Mouse (Mus musculus) liver, postnatal 0 days (tissue): ENCODE data around the gene Gps1. TPM values are rescaled to one million over a fixed set of nuclear protein-coding genes. Genes with fewer than 3 reads are reported as not detected.
A peak's percentile ranks its signal among the peaks of the same experiment; 100 is the strongest.
"Not testable (repeated sequence)": the region's sequence is repeated elsewhere in the genome, so short reads cannot be mapped to it uniquely, and the experiment has no call there.

ENCODE experiments used
- ATAC-seq: fragments of 200-750 bp; cut with Nextera tagmentation; 2 replicates; pipeline ENCODE4 v1.8.0; 2017; ENCODE audit warnings: mild to moderate bottlenecking, moderate library complexity
- DNase-seq: peaks from one replicate; pipeline ENCODE4 v3.0.0-alpha.2; 2016
- H3K27ac ChIP-seq: fragments of 300-500 bp; sonication (generic); 2 replicates; pipeline ENCODE4 v1.5.1; 2014; ENCODE audit warnings: antibody characterized with exemption, moderate library complexity, mild to moderate bottlenecking, low read depth
- H3K27me3 ChIP-seq: fragments of 300-500 bp; sonication (generic); 2 replicates; pipeline ENCODE4 v1.6.1; 2014; ENCODE audit warnings: low read length, control low read depth, mixed read lengths; ENCODE audit not compliant: insufficient read depth
- H3K36me3 ChIP-seq: fragments of 300-500 bp; sonication (generic); replicated peaks from 2 replicates; pipeline ENCODE4 v1.6.1; 2014; ENCODE audit warnings: mild to moderate bottlenecking, control low read depth, low read length, moderate library complexity, mixed read lengths; ENCODE audit not compliant: insufficient read depth
- H3K4me1 ChIP-seq: fragments of 300-500 bp; sonication (generic); 2 replicates; pipeline ENCODE4 v1.6.1; 2014; ENCODE audit warnings: antibody characterized with exemption, mild to moderate bottlenecking, control low read depth; ENCODE audit not compliant: insufficient read depth
- H3K4me2 ChIP-seq: fragments of 300-500 bp; sonication (generic); 2 replicates; pipeline ENCODE4 v1.6.1; 2014; ENCODE audit warnings: low read depth, mild to moderate bottlenecking, low read length, moderate library complexity, mixed read lengths
- H3K4me3 ChIP-seq: fragments of 300-500 bp; sonication (generic); 2 replicates; pipeline ENCODE4 v1.5.1; 2014; ENCODE audit warnings: low read depth, low read length
- H3K9ac ChIP-seq: fragments of 300-500 bp; sonication (generic); replicated peaks from 2 replicates; pipeline ENCODE4 v1.6.1; 2014; ENCODE audit warnings: mild to moderate bottlenecking, moderate library complexity
- H3K9me3 ChIP-seq: fragments of 300-500 bp; sonication (generic); 2 replicates; pipeline ENCODE4 v1.6.1; 2016; ENCODE audit warnings: mild to moderate bottlenecking, control low read depth, low read length, mixed read lengths
- CTCF ChIP-seq: sonication (generic); IDR thresholded peaks from 2 replicates; pipeline ENCODE4 v1.5.1; 2016; ENCODE audit warnings: antibody characterized with exemption, low read depth
- EP300 ChIP-seq: IDR thresholded peaks from 2 replicates; pipeline ENCODE4 v1.6.1; 2016; ENCODE audit warnings: antibody characterized with exemption, low read depth, mild to moderate bottlenecking
- WGBS: fragments of 180-500 bp; shearing (Covaris S2); extraction: QIAGEN DNeasy Blood & Tissue Kit; methylation state at CpG from one replicate; pipeline ENCODE4 v1.1.7; 2014; ENCODE audit not compliant: insufficient replicate concordance; 5-methylcytosine and 5-hydroxymethylcytosine counted together
- polyA plus RNA-seq: library from polyadenylated mRNA; unstranded; fragments of >200 nt; fragmentation: Nextera tagmentation; extraction: Ambion mirVana; gene quantifications from 2 replicates; pipeline ENCODE4 v1.2.1, GENCODE M21; 2015

Gps1 gene
- polyA plus RNA-seq, 1 experiment from 2014 or later: 50.8 TPM

- H3K4me1 ChIP-seq: peaks cover 24% of the 10 kb centered on the region
- no peak overlapping the region for H3K4me3 ChIP-seq
- H3K9ac ChIP-seq: no peak overlapping the region
- TF ChIP-seq CTCF (no peak), EP300 (no peak)
- 86% methylated on average over 10 of the region's 10 CpGs for WGBS
- H3K9me3 ChIP-seq: no peaks in the 10 kb centered on the region
- DNase-seq (no peak), ATAC-seq (no peak)
- H3K4me2 ChIP-seq: no peak overlapping the region
- no peaks in the 10 kb centered on the region for H3K27me3 ChIP-seq
- H3K27ac ChIP-seq: peak overlapping the region; percentile 36
- no peaks in the 10 kb centered on the region for H3K36me3 ChIP-seq
Observed at GRCm38 (mm10) chr11:120829757-120830532, 45.9 kb downstream of the Gps1 start.

GRCm38 (mm10) chr11:120830686-120831085, 46.6 kb downstream of the Gps1 start:
- WGBS: 63% methylated on average over 12 of the region's 12 CpGs
- Histone ChIP-seq H3K4me3 (no peak overlapping the region), H3K4me1 (peaks cover 16% of the 10 kb centered on the region), H3K4me2 (no peak overlapping the region), H3K27me3 (no peaks in the 10 kb centered on the region), H3K36me3 (no peaks in the 10 kb centered on the region), H3K9ac (no peak overlapping the region), H3K27ac (peak overlapping the region; percentile 36), H3K9me3 (no peaks in the 10 kb centered on the region)
- TF ChIP-seq CTCF: no peak
- no peak for TF ChIP-seq EP300
- ATAC-seq: peak; percentile 87
- peak; percentile 76 for DNase-seq

- H3K4me3 ChIP-seq: no peak overlapping the region
- DNase-seq (no peak), ATAC-seq (no peak)
- H3K27me3 ChIP-seq: no peaks in the 10 kb centered on the region
- H3K4me2 ChIP-seq: no peak overlapping the region
- H3K27ac ChIP-seq: peak overlapping the region; percentile 16; the same call in 1 of the 2 replicates
- no peaks in the 10 kb centered on the region for H3K36me3 ChIP-seq
- H3K9me3 ChIP-seq: no peaks in the 10 kb centered on the region
- TF ChIP-seq CTCF (no peak), EP300 (no peak)
- WGBS: 79% methylated on average over 3 of the region's 3 CpGs
- H3K9ac ChIP-seq: no peak overlapping the region
- H3K4me1 ChIP-seq: peaks cover 16% of the 10 kb centered on the region
Observed at GRCm38 (mm10) chr11:120831659-120832440, 47.8 kb downstream of the Gps1 start.

- WGBS: 70% methylated on average over 5 of the region's 5 CpGs
- peaks cover 16% of the 10 kb centered on the region for H3K4me1 ChIP-seq
- not testable (repeated sequence) for H3K27me3 ChIP-seq, H3K4me3 ChIP-seq, H3K9me3 ChIP-seq, H3K9ac ChIP-seq, H3K36me3 ChIP-seq, H3K27ac ChIP-seq, DNase-seq, ATAC-seq, H3K4me2 ChIP-seq
Observed at GRCm38 (mm10) chr11:120832962-120833361, 48.9 kb downstream of the Gps1 start.

GRCm38 (mm10) chr11:120833555-120834280, 49.6 kb downstream of the Gps1 start:
- Histone ChIP-seq H3K27me3 (no peaks in the 10 kb centered on the region), H3K9ac (no peak overlapping the region), H3K9me3 (no peaks in the 10 kb centered on the region), H3K27ac (no peak overlapping the region), H3K4me2 (no peak overlapping the region), H3K4me1 (peaks cover 16% of the 10 kb centered on the region), H3K36me3 (no peaks in the 10 kb centered on the region), H3K4me3 (no peak overlapping the region)
- ATAC-seq (peak; percentile 29; the same call in 1 of the 2 replicates), DNase-seq (no peak)
- TF ChIP-seq EP300 (no peak), CTCF (no peak)
- 56% methylated on average over 8 of the region's 8 CpGs for WGBS

Other genes with a start within 250 kb of the Gps1 start
- gene Mcrip1, start 234.5 kb upstream of the Gps1 start, polyA plus RNA-seq: 59.2 and 61.0 TPM in 2 replicates
- 0.19 and 1.5 TPM in 2 replicates for gene Ppp1r27, start 233.1 kb upstream of the Gps1 start, polyA plus RNA-seq
- 683 and 697 TPM in 2 replicates for gene P4hb, start 211.0 kb upstream of the Gps1 start, polyA plus RNA-seq
- 148 and 156 TPM in 2 replicates for gene Arhgdia, start 202.6 kb upstream of the Gps1 start, polyA plus RNA-seq
- gene Alyref, start 185.9 kb upstream of the Gps1 start, polyA plus RNA-seq: 162 and 168 TPM in 2 replicates
- gene Anapc11, start 185.9 kb upstream of the Gps1 start, polyA plus RNA-seq: 46.1 and 47.5 TPM in 2 replicates
- 20.9 and 22.2 TPM in 2 replicates for gene Npb, start 175.8 kb upstream of the Gps1 start, polyA plus RNA-seq
- 217 and 222 TPM in 2 replicates for gene Pcyt2, start 166.3 kb upstream of the Gps1 start, polyA plus RNA-seq
- gene Sirt7, start 159.0 kb upstream of the Gps1 start, polyA plus RNA-seq: 34.3 TPM in 2 replicates
- gene Mafg, start 150.7 kb upstream of the Gps1 start, polyA plus RNA-seq: 30.8 and 35.8 TPM in 2 replicates
- 1.5 and 1.7 TPM in 2 replicates for gene Pycr1, start 140.5 kb upstream of the Gps1 start, polyA plus RNA-seq
- gene Myadml2, start 136.1 kb upstream of the Gps1 start, polyA plus RNA-seq: 0.26 and 0.50 TPM in 2 replicates
- 0.15 and 0.29 TPM in 2 replicates for gene Notum, start 123.1 kb upstream of the Gps1 start, polyA plus RNA-seq
- gene Aspscr1, start 111.3 kb upstream of the Gps1 start, polyA plus RNA-seq: 56.8 and 57.1 TPM in 2 replicates
- 81.0 and 88.0 TPM in 2 replicates for gene Cenpx, start 70.5 kb upstream of the Gps1 start, polyA plus RNA-seq
- 5.1 and 5.4 TPM in 2 replicates for gene Lrrc45, start 70.3 kb upstream of the Gps1 start, polyA plus RNA-seq
- gene Rac3, start 62.8 kb upstream of the Gps1 start, polyA plus RNA-seq: 0.36 and 0.38 TPM in 2 replicates
- gene Dcxr, start 57.0 kb upstream of the Gps1 start, polyA plus RNA-seq: 118 and 141 TPM in 2 replicates
- 0.26 and 0.94 TPM in 2 replicates for gene Cbr2, start 52.2 kb upstream of the Gps1 start, polyA plus RNA-seq
- 1.6 and 2.3 TPM in 2 replicates for gene Hmga1b, start 21.5 kb upstream of the Gps1 start, polyA plus RNA-seq
- 6.2 and 6.3 TPM in 2 replicates for gene Rfng, start 65 bp upstream of the Gps1 start, polyA plus RNA-seq
- 43.8 and 46.8 TPM in 2 replicates for gene Dus1l, start 12.1 kb downstream of the Gps1 start, polyA plus RNA-seq
- 3.8 and 3.9 TPM in 2 replicates for gene Fasn, start 40.3 kb downstream of the Gps1 start, polyA plus RNA-seq
- 1.2 and 1.4 TPM in 2 replicates for gene Ccdc57, start 148.6 kb downstream of the Gps1 start, polyA plus RNA-seq
- 9.9 and 13.9 TPM in 2 replicates for gene Slc16a3, start 164.2 kb downstream of the Gps1 start, polyA plus RNA-seq
- 29.9 and 30.0 TPM in 2 replicates for gene Csnk1d, start 207.1 kb downstream of the Gps1 start, polyA plus RNA-seq